Mouse (Mus musculus): ENCODE results near the gene Gm9972.

DNA sequence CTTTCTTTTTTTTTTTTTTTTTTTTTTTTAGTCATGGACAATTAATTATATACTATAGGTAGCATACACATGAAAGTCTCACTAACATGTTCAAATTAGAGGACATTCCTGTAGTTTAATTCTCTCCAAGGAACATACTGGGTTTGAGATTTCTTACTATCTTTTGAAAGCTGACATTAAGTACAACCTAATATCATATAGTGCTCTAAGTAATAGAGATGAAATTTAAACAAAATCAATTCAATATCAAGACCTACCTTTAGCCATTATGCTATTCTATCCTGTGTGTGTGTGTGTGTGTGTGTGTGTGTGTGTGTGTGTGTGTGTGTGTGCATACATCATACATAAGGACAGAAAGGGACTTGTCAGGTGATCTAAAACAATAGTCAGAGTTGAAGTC lies at the start of gene Gm9972:
- TF ChIP-seq TAL1 (IDR thresholded peaks at IDR 0.05; ENCODE audit: low read length) = no peak
- no peak for TF ChIP-seq GATA1 (IDR thresholded peaks at IDR 0.05; ENCODE audit: low read length)
